Mouse (Mus musculus): ENCODE results near the gene Acaa1b. TPM values are rescaled to one million over a fixed set of nuclear protein-coding genes. Genes with fewer than 3 reads are reported as not detected.

Acaa1b gene
- total RNA-seq, 4 experiments from 2014 or later: 1.0 to 2.5 (median 2.0) TPM

DNA sequence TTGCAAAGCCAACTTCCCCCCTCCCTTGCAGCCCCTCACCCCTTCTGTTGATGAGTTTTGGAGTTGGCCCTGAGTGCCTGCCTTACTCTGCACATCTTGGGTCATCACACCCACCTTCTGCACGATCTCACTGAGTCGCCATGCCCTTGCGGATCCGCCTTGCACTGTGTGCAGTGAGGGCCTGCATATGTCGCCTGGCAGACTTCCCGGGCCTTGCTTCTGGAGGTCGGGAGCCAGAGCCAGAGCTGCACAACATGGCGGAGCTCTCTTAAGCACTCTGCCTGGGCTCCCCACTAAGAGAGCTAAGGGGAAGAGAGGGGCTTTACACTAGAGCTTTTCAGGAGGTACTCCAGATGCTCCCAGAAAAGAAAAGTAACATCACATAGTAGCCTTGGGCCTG, 12.2 kb downstream of the Acaa1b start:
- no peak for DNase-seq (ENCODE audit: low spot score in 2 of 2)

DNA sequence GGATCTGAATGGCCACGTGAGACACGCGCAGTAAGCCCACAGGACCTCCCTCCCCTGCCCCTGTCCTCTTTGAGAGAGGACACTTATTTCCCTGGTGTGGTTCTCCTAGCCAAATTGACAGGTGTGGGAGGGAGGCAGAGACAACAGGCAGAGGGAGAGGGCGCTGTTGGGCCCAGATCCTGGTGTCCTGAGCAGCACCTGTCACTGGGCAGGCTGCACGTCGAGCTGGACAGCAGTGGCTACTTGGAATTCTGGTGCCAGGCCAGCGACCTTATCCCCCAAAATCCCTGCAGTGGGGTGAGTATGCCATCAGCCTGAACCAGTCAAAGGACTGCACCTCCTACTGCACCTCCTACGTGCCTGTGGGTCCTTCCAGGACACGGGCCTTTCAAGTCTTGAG, 13.5 kb downstream of the Acaa1b start:
- DNase-seq (ENCODE audit: low spot score in 2 of 2): no peak

DNA sequence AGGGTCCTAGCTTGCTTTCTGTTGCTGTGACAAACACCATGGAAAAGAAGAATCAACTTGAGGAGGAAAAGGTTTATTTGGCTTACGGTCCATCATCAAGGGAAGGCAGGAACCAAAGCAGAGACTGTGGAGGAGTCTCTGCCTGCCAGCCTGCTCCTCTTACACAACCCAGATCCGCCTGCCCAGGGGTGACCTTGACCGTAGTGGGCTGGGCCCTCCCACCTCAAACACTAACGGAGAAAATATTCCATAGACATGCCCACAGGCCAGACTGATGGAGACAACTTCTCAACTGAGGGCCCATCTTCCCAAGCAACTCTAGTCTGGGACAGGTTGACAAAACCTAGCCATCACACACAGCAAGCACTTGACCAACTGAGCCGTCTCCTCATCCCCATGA, 14.8 kb downstream of the Acaa1b start:
- DNase-seq (ENCODE audit: low spot score in 2 of 2): no peak

DNA sequence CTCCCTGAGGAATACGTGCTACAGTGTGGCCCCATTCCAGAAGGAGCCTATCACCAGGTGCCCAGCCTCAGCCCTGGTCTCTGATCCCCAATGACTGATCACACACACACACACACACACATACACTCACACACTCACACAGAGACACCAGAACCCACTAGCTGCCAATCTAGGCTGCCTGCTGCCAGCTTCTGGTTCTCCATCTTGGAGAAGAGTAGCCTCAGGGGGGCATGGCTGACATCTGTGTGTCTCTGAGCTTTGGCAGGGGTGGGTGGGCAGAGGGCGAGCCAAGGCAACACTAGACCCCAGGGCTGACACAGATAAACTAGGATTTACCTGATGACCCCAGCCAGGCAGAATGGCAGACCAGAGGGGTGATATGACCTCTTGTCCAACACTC, 18.1 kb downstream of the Acaa1b start:
- DNase-seq (ENCODE audit: low spot score in 2 of 2): no peak

DNA sequence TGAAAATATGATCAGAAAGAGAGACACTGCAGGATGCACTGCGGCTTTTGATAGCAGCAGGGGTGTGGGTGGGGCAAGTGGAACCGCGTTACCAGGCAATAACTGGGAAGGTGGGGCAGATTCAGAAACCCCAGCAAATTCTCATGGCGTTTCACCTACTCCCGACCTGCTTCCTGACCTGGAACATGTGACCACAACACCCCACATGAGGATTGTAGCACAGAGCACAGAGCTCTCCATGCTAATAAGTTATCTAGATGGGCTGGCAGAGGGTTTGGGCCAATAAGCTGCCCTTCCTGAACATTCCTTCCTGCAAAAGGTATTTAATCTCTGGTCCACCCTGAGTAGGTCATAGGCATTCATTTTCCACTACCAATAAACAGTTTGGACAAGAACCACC, 26.2 kb downstream of the Acaa1b start:
- DNase-seq (ENCODE audit: low spot score in 2 of 2): no peak

DNA sequence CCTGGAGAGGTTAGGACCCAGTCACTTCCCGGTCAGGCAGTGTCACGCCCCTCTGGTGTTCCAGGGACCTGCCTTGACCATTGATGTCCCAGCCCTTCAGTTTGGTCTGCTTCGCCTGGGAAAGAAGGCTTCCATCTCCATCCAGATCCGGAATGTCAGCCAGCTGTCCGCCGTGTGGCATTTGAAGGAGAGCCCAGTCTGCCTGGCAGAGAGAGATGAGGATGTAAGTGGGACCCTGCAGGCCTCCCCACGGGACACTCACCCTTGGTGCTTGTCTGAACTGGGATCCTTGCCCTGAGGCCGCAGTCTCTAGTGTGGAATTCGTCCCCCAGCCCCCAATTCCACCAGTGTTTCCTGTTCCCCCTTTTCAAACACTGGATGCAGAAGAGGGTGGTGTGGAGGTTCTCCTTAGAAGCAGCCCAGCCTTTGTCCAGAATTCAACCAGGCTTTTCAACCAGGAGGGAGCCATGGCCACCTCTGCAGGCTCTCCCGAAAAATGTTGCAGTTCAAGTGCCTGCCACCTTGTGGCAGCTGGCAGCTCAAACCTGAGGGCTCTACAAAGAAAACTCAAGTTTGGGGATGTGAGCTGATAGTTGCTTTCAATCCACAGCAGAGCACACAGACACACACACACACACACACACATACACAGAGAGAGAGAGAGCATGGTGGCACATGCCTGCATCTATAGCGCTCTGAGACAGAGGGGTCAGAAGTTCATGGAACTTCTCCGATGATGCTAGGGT, 28.3 kb downstream of the Acaa1b start:
- no peak for DNase-seq (ENCODE audit: low spot score in 2 of 2)

DNA sequence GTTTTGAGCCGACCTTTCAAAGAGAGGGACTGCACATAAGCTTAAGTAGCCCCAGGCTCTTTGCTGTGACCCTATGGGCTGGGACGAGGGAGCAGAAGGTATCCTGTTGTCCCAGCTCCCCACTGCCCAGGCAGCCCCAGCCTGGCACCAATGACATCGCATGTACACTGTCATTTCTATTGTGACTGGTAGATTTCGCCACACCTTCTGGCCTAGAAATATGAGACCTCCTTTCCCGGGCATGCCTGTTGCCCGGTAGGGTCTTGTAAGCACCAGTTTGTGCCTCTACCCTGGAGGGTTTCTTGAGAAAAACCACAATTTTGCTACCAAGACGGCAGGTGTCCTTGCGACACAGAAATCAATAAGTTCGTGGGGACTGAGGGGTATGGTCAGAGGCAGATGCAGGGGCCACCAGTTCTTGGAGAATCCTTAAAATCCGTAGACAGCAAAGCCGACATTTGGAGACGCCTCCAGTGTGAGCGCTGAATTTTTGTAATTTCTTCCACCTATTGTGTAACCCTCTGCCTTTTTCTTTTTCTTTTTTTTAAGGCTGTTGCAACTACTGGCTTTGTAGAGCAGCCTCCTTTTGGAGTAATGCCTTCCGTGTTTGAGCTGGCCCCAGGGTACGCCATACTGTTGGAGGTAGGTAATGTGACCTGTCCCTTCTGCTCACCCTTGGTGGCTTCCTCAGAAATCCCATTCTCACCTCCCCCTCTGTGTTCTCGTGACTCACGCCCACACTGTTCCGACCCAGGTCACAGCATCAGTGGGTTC, 34.1 kb downstream of the Acaa1b start:
- no peak for DNase-seq (ENCODE audit: low spot score in 2 of 2)

DNA sequence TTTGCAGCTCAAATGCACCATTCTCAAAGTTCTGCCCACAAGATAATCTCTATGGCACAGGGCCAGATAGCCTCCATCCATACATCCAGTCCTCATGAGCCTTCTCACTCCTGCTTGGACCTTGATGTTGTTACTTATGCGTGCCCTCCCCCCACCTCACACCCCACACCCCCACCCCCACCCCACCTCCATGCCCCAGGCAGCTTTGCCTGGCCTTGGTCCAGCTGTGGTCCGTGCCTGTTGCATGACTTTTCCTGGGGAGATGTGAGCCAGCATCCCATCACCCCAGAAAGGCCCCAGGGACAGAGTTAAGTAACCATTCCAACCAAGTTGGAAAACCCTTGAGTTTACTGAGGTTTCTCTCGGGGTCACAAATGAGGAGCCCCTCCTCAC, 36.7 kb downstream of the Acaa1b start:
- DNase-seq (ENCODE audit: low spot score in 2 of 2): no peak

DNA sequence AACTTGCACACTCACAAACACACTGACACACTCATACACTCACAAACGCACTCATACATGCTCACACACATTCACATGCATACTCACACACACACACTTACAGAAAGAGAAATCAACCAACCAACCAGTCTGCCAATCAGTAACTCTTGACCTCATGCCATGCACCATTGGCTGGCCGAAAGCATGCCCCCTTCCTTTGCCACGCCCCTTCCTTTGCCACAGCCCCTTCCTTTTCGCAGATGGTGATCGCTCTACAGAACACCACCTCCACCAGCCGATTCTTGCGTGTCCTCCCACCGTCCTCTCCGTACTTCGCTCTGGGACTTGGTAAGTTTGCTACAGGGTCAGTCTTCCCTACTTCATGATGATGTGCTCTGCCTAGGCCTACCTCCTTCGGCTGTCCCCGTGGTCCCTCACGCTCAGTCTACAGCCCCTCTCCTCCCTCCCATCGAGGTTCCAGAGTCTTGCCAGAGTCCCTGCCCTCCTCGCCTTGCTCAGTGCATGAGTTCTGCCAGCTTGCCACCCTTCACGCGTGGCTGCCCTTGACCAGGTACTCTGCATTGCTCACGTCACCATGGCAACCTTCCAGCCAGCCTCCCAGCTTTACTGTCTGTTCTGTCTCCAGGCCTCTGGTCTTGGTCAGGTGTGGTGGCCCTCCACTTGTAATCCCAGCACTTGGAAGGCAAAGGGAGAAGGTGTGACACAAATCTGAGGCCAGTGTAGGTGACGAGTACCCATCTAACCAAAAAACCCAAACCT, 37.3 kb downstream of the Acaa1b start:
- no peak for DNase-seq (ENCODE audit: low spot score in 2 of 2)

DNA sequence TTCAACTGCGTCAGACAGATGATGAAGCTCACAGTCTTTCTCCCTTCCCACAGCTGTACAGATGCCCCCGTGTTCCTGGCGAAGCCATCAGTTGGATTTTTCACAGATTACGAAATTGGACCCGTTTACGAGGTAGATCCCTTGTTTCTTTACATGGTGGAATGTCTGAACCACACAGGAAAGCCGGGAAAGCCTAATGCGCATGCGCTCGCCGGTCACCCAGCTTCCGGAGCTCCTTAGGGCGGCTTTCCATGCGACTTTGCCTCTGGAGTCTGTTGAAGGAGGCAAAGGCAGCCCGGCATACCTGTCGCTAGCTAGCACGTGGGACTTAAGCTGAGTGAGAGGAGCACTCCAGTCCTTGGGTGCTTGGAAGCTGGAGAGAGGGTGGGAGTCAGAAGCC, 42.0 kb downstream of the Acaa1b start:
- DNase-seq (ENCODE audit: low spot score in 2 of 2): no peak

DNA sequence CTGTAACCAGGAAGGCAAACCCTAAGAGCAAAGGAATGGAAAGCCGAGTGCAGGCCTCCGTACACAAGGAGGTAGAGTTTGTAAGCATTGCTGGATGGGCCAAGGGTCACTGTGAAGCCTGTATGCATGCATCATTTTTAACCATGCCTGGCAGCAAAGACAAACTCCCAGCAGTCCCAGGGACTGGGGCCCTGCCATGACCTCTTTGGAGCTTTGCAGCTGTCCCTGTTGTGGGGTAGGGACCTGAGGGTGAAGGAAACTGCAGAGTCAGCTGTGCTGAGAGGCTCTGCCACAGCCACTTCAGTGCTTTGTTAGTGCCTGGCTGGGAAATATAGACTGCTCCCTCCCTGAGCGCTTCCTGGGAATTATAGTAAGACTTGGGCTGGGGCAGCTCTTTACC, 46.3 kb downstream of the Acaa1b start:
- DNase-seq (ENCODE audit: low spot score in 2 of 2): no peak

DNA sequence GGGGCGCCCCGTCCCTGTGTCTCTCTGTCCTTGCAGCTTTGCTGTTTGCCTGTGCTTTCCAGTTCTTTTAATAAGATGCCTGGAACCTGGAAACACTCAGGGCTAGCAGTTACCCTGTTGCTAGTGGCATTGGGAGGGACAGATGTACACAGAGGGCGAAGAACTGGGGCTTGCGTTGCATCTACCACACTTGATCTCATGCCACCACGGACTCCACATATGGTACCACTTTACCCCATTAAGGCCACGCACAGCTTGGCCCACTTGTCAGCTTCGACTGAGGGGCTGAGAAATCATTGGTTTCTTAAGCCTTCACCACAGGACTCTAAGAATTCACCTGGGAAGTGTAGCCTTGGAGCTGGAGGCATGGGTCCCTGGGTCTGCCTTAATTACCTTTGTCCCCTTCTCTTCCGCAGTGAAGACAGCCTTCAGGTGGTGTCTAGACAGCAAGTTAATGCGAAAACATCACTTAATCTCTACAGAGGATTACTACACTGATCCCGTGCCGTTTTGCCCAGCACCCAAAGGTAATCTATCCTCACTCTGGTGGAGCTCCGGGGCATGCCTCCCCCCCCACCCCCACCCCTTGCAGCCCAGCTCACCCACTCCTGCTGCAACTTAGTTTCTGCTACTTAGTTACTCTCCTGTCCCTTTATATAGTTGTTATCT, 47.1 kb downstream of the Acaa1b start:
- no peak for DNase-seq (ENCODE audit: low spot score in 2 of 2)

DNA sequence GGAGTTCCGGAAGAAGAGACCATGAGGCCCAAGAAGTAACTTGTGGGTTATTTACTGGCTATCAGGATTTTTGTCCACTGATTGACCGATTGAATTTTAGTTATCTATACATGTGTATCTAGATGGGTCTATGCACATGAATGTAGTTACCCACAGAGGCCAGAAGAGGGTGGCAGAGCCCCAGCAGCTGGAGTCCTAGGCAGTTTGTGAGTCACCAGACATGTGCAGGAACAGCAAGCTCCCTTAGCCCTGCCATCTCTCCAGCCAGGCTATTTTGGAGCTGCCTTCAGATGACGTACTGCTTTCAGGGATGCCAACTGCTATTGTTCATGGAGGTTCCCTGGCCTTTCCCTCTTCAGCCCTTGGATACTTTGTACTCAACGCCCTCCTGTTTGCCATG, 49.3 kb downstream of the Acaa1b start:
- DNase-seq (ENCODE audit: low spot score in 2 of 2): no peak

DNA sequence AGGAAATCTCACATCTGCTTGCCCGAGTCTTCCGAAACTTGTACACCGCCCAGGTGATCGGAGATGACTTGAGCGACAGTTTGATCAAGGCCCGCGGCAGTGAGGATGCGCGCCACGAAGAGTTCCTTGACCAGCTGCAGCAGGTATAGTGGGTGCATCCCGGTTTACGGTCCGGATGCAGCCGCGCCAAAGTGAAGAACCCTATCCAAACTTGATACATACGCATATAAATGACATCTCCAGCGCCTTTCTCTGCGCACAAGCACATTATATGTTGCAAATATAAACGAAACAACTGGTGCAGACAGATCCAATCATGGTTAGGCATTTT, 54.1 kb downstream of the Acaa1b start:
- no peak for DNase-seq (ENCODE audit: low spot score in 2 of 2)

DNA sequence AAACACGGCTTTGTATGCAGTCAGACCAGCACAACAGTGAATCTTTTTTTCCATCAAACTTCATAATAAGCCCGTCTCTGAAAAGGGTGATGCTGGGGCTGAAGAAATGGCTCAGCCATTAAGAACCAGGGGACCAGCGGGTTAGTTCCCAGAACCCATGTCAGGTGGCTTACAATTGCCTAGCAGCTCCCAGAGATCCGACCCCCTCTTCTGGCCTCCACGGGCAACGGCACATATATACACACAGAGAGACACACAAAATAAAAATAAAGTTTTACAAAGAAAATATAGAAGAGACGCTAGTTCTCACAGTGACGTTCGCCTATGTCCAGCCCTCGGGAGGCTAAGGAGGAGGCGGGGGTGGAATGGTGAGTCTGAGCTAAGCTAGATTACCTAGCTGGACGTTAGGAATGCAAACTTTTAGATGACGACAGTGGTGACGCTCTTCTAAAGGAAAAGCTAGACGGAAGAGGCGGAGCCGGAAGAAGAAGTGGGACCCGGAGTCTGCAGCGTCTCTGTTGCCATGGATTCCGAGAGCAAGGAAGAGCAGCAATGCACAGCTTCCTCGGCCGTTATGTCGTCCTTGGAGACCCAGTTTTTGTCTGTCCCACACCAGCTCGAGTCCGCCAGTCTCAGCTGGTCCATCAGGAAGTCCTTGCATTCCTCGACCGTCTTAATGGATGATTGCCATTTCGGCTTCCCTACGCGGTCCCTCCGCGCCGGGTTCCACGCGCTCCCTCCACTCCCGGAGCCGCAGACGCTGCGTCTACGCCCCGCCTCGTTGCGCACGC, 54.7 kb downstream of the Acaa1b start, which contains the start of gene Dlec1:
TSS of gene Dlec1 (plus strand) at position 487 of the 791 bp plus-strand sequence.
- peak; percentile 64 to 76 for DNase-seq (ENCODE audit: low spot score in 2 of 2)

DNA sequence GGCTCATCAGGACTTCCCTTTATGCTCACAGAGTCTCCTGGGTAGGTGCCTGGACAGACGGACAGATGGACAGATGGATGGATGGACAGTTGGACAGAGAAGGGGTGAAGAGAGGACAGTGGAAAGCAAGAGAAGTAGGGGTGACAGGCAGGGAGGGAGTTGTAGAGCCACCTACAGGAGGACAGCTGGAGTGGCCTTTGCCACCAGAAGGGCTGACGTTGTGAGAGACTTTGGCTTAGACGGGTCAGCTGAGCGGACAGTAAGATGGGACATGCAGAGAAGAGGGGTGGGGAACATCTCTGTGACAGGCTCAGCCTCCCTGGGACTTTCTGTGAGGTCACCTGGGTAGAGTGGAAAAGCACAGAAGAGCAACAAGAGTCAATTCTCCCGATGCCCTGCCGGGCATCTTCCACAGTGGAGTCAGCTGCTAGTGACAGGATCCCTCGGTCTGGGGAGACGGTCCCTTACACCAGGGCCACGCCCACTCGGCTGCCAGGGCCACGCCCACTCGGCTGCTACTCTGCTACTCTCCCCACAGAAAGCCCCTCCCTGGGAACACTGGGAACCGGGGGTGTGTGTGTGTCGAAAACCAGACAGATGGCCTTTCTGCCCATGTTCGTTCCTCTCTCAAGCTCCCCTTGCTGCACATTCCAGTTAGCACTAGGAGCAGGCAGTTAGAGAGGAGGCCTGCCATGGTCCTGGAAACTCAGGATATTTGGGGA, 56.6 kb downstream of the Acaa1b start:
- no peak for DNase-seq (ENCODE audit: low spot score in 2 of 2)

Measured in left cerebral cortex, adult 8-10 months (tissue).